Mouse (Mus musculus) skeletal muscle tissue, postnatal 0 days (tissue): ENCODE data around the gene Zdhhc8. TPM values are rescaled to one million over a fixed set of nuclear protein-coding genes. Genes with fewer than 3 reads are reported as not detected.

ENCODE experiments used
- microRNA counts: library from miRNA; unstranded; fragments of <30 nt; microRNA quantifications from one replicate; lab custom pipeline; 2015
- microRNA-seq, 2 experiments: library from miRNA; unstranded; fragments of <30 nt; microRNA quantifications; one replicate each; pipeline ENCODE4; 2016
- polyA plus RNA-seq: library from polyadenylated mRNA; unstranded; fragments of >200 nt; fragmentation: Nextera tagmentation; extraction: Ambion mirVana; gene quantifications from 2 replicates; pipeline ENCODE4 v1.2.1, GENCODE M21; 2015

Gene Zdhhc8
- 20.2 and 20.5 TPM in 2 replicates for polyA plus RNA-seq

DNA sequence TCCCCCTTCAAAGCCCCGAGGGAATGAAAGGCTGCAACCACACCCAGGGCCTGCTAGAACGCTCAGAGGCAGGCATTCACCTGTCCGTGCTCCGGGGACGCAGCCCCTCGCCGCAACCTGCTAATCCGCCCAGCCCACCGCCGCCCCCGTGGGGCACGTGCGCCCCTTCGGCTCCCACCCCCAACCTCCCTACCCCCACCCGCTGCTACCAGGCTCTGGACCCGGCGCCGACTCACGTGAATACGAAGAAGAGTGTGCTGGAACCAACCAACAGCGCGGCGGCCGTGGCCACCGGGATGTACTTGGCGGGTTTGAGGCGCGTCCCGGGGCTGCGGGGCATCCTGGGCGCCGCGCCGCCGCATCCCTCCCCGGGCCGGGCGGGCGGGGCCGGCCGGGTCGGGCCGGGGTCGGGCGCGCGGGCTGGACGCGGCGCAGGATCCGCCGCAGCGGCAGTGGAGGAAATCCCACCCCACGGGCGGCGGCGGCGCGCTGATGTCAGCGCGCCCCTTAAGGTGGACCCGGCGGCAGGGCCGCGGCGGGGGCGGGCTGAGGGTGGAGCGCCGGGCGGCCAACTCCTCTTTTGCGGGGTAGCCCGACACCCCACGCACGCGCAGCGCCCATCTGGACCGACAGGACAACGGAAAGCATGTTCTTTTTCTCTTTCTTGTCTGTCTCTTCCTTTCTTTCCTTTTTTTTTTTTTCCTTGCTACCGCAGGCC is at the start of gene Zdhhc8:
Zdhhc8 (minus strand) TSS at position 466 of the 718 bp plus-strand sequence.

DNA sequence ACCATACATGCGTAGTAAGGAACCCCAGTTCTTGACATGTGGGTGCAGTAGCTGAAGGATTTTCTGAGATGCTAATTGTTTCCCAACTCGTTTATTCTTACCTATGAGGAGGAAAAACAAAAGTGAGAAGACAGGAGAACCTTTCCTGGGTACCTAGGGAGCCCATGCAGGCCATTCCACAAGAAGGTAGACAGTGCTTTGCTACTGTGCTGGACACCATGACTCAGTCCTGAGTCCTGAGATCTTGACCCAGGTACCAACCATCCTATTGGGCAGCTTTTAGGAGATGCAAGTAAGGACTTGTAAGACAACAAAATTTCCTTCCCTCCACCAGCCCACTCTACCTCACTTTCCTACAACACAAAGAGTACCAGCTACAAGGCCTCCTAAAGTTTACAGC is 23.3 kb upstream of the Zdhhc8 start, which contains the start of gene Gm49776:
Gm49776 (minus strand) TSS at position 101 of the 400 bp plus-strand sequence.

DNA sequence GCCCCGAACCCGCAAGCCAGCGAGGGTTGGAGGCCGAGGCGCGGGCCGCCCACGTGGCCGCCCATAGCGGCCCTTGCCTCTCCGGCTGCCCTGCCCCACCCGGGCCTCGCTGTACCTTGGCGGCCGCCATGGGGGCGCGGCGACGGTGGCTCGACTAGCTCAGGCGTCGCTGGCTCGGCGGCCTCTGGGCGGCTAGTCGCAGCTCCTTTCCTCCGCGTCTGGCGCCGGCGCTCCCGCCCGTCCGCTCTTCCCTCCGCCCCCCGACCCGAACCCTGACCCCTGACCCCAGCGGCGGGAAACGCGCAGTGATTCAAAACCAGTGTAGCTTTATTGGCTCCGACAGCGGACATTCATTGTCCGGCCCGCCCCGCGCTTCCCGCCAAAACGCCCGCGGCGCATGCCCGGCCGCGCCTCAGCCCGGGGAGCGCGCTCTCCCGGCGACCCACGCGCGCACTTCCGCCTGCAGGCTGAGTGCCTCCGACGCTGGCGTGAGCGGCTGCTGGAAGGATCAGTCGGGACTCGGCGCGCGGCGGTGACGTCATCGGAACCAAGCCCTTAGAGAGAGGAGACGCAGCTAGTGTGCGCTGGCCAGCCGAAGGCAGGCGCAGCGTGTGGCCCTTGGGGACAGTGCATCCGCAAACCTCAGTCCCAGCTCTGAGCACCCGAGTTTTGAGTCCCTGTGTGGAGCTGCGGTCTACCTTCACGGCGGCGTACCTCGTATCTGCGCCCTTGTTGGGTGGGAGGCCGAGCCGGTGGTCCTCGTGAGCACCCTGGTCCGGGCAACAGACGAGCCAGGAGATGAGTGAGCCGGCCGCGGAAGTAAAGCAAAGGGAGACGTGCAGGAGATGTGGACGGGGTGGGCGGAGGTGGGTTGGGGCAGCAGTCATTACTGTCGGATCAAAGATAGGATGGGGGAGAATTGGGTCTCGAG is 13.8 kb upstream of the Zdhhc8 start, which contains the start of the genes Trmt2a and Ranbp1:
Trmt2a (plus strand) TSS at position 247 of the 931 bp plus-strand sequence.
Ranbp1 (minus strand) TSS at position 300 of the 931 bp plus-strand sequence.

DNA sequence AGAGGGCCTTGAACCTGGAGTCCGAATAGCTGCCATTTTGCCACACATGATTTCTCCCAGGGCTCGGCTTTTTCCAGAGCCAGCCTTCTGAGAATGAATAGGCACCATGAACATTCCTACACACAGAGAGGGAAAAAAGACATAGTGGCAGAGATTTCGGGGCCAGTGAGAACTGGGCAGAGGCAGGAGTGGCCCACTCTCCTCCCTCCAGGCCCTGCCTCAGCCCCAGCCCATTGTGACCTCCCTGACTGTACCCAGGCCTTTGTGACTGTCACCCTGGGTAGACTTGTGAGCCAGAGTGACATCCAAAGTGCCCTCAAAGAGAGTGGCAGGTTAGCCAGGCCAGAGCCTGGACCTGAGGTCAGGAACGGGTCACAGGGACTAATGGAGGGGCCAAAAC is 17.4 kb downstream of the Zdhhc8 start, which contains the start of gene Ccdc188:
Ccdc188 (plus strand) TSS at position 301 of the 400 bp plus-strand sequence.

MicroRNAs within 50 kb of the gene (microRNA counts, 519-probe panel; counts per million panel counts)
- 296 counts per million, percentile 58 among the panel's probes with 10 or more counts for microRNA mmu-miR-1306 (lab: Ali Mortazavi, UCI)

Small RNA genes within 50 kb of the gene (microRNA-seq; reads per million reads assigned to microRNA genes)
- gene Gm24572 (0 to 0.42 reads per million in 2 experiments), gene Mir1306 (99.3 to 139 reads per million in 2 experiments)

Other genes starting within 250 kb of the Zdhhc8 start
- 64.5 and 71.5 TPM in 2 replicates for gene Dgcr6, start 182.3 kb downstream of the Zdhhc8 start, polyA plus RNA-seq
- gene Prodh, start 144.9 kb downstream of the Zdhhc8 start, polyA plus RNA-seq, result 5.5 and 7.0 TPM in 2 replicates
- 0.26 and 0.37 TPM in 2 replicates for gene Rtn4r, start 107.5 kb downstream of the Zdhhc8 start, polyA plus RNA-seq
- not detected in 2 replicates for gene Ccdc188, start 17.3 kb downstream of the Zdhhc8 start, polyA plus RNA-seq
- gene Trmt2a, start 13.5 kb upstream of the Zdhhc8 start, polyA plus RNA-seq, result 36.3 and 37.2 TPM in 2 replicates
- 151 and 209 TPM in 2 replicates for gene Ranbp1, start 13.6 kb upstream of the Zdhhc8 start, polyA plus RNA-seq
- 1.4 TPM in 1 of 2 replicates, not detected in the other for gene Gm49776, start 23.2 kb upstream of the Zdhhc8 start, polyA plus RNA-seq
- 10.9 and 13.9 TPM in 2 replicates for gene Dgcr8, start 54.1 kb upstream of the Zdhhc8 start, polyA plus RNA-seq
- gene Tango2, start 113.0 kb upstream of the Zdhhc8 start, polyA plus RNA-seq, result 22.1 and 27.7 TPM in 2 replicates
- 16.2 and 18.4 TPM in 2 replicates for gene Arvcf, start 113.0 kb upstream of the Zdhhc8 start, polyA plus RNA-seq
- gene Txnrd2, start 191.2 kb upstream of the Zdhhc8 start, polyA plus RNA-seq, result 19.4 and 20.9 TPM in 2 replicates
- gene Comt, start 191.7 kb upstream of the Zdhhc8 start, polyA plus RNA-seq, result 111 and 116 TPM in 2 replicates